Mouse (Mus musculus) adrenal gland, postnatal 36 days (tissue): ENCODE results near the gene Pdk2. TPM values are rescaled to one million over a fixed set of nuclear protein-coding genes. Genes with fewer than 3 reads are reported as not detected.
"Not testable (repeated sequence)": the region's sequence is repeated elsewhere in the genome, so short reads cannot be mapped to it uniquely, and the experiment has no call there.

Source experiments
- DNase-seq, 2 experiments: peaks; one replicate each; pipeline ENCODE4 v3.0.0; 2021; ENCODE audit warnings: mixed read lengths in 1 of 2
- total RNA-seq, 2 experiments: library from RNA; stranded (reverse); gene quantifications; 2 replicates each; pipeline ENCODE4 v1.2.3; 2021

The Pdk2 gene
- total RNA-seq, 2 experiments from 2014 or later: 70.0 to 103 TPM

DNA sequence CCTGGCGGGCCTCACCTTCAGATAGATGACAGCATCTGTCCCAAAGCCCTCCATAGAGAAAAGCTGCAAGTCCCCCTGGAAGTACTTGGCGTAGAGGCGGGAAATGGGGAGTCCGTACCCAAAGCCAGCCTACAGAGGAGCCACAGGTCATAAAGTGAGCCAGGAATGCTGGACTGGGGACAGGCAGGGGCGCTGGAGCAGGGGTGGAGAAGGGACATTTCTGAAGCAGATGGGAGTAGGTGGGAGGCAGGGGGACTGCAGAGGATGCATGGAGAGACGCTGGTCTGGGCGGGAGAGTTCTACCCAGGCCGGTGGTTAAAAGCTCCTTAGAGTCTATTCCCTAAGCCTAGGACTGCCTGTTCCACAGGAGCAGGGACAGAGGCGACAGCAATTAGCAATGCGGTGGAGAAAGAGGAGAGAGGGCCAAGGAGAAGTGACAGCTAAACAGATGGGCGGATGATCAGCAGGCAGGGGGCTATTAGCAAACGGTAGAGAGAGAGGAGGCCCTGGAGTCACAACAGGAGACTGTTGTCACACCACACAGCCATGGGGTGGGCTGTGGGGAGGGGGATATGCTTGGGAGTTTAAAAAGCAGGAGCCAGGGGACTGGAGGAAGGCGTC lies 13.2 kb downstream of the Pdk2 start:
- DNase-seq: no peak

DNA sequence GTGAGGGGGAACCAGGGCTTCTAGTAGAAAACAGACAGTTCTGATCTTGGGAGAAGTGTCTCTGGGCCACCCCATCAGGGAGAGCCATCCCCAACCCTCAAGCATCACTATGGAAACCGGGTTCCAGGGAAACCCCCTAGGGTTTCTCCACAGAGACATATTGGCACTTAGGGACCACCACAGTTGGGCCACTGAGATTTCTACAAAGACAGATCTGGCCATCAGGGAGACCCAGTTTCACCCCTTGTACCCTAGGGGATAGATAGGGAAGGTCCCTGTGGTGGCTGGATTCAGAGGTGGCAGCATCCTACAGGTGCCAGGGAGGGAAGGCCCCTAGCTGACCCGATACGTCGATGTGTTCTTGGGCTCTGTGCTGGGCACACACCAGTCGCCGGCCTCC lies 14.3 kb downstream of the Pdk2 start:
- DNase-seq: no peak

DNA sequence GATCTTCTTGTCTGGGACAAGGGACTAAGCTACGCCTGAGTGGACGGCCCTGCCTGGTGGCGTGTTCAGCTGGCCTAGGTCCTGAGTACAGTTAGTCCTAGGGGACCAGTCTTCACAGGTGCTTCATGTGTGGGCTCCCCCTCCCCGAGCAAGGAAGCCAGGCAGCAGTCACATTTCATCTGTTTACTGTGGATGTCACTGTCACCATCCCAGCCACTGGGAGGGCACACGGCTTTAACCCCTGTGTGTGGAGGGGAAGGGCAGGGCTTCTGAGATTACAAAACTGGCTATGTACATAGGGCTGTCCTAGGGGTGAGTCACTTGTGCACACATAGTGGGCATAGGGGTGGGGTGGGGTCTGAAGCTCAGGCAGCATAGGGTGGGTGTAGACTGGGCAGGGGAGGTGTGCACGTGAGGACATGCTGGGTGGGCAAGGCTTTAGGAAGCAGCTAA lies 15.0 kb downstream of the Pdk2 start:
- DNase-seq: no peak

DNA sequence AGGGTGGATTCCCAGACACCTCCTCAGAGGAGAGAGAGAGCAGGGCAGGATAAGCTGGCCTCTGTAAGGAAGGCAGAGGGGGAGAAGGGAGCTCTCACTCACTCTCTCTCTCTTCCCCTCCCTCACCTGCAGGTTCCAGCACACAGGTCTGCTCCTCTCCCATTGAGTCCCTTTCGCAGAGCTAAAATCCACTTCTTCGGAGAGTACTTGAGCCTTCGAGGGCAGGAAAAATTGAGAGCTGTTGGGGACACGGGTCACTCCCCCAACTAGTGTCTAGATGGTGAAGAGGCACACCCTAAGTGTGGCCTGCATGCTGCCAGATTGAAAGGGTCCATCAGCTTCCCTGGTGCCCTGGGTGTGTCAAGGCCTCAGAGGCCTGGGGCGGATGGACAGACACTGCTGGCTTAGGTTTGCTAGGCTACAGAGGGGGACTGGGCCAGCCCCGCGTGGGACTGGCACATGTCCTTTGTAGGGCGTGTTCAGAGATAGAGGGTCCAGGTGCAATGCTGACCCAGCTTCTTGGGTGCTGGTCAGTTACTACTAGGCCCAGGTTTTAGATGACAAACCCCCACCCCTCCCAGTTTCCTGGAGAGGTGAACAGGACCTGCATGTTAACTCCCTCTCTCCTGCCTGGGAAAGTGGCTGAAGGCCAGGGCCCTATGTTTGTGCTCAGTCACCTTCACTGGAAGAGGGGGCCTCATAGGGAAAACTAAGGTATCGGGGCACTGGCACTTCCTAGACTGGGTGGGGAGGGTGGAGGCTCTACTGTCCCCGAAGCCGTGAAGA lies 15.7 kb downstream of the Pdk2 start:
- no peak for DNase-seq

DNA sequence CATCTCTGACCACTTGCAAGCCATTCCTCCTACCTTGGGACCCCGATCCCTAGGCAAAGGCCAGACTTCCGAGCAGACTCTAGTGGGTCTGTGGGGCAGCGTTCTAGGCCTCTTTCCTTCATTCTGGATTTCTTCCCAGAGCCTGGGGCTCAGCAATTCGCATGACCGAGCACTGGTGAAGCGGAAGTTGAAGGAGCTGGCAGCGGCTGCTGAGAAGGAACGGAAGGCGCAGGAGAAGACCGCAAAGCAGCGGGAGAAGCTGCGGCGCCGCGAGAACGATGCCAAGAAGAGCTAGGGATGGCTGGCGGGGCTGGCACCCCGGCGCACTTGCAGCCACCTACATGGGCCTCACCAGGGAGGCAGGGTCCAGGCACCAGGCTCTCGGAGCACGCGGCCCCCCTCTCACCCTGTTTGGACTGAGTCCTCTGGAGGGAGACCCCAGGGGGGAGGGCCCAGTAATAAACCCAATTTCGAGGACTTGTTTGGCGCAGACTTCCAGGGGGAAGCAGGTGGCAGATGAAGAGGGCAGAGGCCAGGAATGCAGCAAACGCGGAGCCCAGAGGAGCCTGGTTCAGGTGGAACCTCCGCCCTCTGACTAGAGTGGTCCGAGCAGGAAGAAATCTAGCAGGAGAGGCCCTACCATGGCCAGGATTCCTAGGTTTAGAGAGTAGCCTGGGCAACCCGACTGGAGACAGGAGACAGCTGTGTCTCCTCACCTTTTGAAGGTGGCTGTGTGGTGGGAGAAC lies 16.5 kb downstream of the Pdk2 start:
- no peak for DNase-seq

DNA sequence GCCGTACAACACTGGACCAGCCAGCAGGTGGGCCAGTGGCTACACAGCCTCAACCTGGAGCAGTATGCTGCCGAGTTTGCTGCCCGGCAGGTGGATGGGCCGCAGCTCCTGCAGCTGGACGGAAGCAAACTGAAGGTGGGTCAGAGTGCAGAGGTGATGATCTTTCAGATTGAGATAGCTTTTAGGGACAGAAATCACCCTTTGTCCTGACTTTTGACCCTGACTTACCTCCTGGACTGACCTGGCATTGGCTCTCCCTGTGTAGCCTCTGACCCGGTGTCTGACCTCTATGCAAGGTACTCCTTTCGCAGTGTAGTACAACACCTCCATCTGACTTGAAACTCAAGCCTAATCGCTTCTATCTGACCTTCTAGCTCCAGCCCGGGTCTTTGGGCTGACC lies 17.7 kb downstream of the Pdk2 start:
- no peak for DNase-seq

DNA sequence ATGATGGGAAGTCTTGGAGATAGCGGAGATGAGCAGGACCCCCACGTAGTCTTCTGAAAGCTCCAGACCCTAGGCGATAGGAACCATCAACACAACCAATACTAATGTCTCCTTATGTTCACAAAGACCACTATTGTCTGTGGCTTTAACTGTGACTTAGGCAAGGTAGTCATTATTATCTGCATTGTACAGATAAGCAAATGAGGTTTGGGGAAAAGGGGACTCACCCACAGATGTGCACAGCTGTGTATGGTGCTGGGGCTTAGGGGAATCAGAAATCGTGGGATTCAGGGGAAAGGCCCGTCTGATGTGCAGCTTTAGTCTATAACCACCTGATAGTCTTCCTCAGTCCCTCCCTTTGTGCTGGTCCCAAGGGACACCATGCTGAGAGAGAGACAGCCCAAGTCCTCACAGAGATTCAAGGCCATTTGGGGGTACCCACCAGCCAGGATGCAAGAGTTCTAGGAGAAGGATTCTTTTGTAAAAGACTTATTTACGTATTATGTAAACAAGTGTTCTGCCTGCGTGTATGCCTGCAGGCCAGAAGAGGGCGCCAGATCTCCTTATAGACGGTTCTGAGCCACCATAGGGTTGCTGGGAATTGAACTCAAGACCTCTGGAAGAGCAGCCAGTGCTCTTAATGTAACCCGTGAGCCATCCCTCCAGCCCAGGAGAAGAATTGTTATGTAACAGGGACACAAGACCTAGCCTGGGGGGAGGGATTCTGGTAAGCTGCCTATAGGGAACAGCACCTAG lies 18.7 kb downstream of the Pdk2 start:
- DNase-seq: no peak

DNA sequence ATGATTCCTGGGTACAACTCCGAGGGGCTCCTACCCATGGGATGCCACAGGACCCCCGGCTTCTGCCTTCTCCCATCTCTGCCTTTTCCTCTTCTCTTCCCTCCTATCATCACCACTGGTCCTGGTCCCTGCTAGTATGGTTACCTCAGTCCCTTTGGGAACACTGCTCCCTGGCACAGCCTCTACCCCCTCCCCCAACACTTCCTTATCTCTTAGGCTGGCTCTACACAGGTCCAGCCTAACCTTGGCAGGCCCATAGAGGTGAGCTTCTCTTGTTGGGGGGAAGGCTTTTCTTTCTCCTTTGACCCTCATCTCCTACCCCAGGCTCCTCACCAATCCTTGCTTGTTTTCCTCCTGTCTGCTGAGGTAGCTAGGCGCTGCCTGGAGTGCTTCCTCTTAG lies 25.7 kb downstream of the Pdk2 start:
- DNase-seq: no peak

DNA sequence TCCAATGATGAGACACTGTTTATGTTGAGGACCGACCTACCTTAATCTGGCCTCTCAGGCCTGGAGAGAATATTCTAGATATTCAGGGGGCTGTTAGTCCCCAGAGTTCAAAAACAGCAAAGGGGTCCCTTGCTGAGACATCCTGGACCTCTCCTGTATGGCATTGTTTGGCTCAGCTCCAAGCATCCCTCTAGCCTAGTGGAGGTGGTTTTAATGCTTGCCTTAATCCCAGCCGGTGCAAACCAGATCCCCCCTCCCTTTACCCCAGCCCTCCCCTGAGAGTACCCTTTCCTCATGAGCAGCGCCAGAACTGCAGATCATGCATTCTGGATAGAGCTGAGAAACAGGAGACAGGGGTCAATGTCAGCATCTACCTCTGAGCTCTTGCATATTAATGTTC lies 28.7 kb downstream of the Pdk2 start:
- no peak for DNase-seq

DNA sequence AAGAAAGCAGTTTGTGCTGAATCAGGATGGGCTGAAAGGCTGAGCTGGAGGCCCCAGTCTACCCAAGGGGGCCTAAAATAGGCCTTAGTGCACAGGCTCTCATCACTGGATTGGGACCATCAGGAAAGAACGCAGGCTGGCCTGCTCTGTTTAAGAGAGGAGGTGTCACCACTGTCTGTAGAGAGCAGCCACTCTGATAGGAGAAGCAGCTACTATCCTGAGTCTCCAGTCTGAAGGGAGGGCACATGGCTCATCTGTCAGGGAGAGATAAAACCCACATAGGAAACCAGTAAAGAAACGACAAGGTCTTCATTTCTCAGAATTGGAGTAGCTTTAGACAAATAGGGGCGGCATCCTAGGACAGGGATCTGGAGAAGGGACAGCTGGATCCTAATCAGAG lies 29.1 kb downstream of the Pdk2 start:
- DNase-seq: no peak

DNA sequence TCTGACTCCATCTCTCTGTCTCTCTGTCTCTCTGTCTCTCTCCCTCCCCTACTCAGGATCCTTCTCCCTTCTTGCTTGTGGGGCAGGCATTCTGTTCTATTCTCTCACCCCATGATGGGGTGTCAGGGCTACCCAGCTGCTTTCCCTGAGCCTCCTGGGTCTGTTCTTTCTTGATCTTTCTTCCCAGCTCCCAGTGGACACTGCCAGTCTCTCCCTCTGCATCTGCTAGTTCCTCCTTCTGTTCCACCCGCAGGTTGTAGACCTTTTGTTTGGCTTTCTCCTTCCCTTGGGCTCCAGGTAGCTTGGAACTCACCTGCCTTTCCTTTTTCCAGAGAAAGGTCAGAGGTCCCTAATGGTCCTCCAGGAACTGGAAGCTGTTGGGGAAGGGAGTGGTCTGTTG lies 29.7 kb downstream of the Pdk2 start:
- DNase-seq: no peak

DNA sequence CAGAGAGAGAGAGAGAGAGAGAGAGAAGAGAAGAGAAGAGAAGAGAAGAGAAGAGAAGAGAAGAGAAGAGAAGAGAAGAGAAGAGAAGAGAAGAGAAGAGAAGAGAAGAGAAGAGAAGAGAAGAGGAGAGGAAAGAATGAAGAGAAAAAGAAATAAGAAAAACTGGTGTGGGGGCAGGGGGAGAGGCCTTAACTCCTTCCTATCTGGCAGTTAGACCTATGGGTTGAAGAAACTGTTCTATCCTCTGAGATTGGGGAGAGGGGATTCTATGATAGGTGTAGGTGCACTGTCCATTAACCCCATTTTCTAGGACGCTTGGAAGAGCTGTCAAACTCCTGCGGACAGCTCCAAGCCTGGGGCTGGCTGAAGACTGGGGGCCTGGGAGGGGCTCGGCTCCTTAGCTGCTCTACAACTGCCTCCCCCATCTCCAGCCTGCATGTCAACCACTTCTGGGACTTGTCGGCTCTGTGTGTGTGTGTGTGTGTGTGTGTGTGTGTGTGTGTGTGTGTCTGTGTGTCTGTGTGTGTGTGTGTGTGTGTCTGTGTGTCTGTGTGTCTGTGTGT lies 30.2 kb downstream of the Pdk2 start:
- not testable (repeated sequence) for DNase-seq

DNA sequence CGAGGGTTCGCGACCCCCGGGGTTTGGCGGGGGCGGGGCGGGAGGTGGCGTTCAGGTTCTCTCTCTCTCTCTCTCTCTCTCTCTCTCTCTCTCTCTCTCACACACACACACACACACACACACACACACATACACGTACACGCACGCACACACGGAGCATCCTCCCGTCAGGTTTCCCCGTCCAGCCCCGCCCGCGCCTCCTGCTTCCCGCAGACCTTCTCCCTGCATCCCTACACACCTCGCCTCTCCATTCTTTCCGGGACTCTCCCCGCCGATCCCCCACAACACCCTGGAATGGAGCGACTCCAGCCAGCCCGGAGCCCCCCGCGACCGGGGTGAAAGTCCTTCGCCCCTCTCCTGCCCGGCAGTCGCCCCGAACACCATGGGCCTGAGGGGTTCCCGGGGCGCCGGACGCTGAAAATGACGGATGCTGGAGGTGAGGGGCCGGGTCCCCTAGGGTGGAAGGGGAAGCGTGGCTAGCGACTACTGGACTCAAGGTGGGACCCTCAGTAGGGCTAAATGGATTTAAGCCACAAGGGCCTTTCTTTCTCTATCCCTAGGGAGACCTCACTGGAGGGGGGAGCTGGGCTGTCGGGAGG lies 30.9 kb downstream of the Pdk2 start:
- peak in 1 of 2 experiments; percentile 37 for DNase-seq

DNA sequence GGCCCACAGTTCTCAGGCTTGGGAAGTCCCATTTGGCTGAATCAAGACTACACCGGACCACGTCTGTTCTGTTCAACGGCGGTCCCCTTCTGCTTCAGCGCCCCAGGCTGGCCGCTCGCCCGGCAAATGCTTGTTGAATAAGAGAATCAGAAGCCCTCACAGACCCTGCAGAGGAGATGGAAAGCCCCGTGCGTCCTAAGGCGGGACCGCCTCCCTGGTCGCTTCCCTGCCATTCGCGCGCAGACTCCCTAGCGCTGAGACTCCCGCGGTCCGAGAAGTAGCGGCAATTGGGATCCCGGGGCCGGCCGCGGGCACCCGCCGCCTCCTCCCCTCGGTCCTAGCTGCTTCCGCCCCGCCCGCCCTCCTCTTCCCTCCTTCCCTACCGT lies 31.5 kb downstream of the Pdk2 start, which contains the start of gene Samd14:
Gene Samd14, plus strand, starts transcription at position 251 of the 386 bp plus-strand sequence.
- peak; percentile 65 to 75 for DNase-seq

DNA sequence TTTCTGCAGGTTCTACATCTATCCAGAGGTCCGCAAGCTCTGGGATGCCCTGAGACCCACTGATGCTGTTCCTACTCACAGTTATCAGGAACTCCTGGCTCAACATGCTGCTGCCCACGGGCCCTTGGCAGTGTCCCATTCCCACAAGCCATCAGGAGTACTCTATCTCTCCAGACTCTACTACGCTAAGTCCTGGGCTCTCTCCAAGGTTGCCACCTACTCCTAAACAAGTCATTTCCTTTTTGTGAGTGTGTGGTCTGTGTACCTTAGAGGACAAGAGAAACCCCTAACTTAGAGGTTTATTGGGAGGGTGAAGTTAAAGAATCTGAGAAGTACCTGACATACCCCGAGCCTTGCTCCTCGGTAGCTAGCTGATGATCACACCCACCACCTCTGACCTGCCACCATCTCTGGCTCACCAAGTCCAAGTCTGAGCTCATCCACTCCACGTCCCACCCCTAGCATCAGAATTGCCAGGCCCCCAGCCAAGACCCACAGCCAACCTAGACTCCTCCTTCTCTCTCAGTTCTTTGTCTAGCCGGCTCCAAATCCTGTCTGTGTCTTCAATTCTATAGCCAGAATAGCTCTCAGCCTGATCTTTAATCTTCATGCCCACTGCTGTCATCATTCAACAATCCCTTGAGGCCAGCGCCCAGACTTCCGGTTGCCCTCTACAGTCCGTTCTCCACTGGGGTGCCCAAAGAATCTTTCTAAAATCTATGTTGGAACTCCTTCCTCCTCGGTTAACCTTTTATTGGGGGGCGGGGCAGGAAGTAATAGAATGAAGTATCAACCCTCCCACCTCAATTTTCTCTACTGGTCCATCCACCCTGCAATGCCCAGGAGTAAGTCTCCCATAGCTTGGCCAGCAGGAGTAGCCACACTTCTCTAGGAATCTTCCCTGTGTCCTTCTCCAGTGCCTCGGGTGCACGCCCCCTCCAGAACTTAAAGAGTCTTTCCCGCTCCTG lies 32.2 kb downstream of the Pdk2 start:
- no peak for DNase-seq

DNA sequence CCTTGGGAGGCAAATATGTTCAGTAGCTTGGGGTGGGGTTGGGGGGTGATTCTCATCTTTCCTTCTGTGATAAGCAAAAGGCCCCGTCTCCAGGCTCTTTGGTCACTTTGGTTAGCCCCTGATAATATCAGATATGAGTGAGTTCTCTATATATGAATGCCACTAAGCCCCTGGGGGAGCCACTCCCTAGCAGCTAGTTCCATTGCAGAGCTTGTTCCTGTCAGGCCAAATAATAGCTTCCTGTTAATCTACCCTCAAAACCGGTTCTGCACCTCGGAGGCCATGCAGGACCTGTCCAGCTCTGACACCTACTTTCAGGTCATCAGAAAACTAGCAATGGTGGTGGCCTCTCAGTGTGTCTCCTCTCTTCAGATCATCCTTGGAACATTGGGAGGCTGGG lies 33.7 kb downstream of the Pdk2 start:
- DNase-seq: no peak

DNA sequence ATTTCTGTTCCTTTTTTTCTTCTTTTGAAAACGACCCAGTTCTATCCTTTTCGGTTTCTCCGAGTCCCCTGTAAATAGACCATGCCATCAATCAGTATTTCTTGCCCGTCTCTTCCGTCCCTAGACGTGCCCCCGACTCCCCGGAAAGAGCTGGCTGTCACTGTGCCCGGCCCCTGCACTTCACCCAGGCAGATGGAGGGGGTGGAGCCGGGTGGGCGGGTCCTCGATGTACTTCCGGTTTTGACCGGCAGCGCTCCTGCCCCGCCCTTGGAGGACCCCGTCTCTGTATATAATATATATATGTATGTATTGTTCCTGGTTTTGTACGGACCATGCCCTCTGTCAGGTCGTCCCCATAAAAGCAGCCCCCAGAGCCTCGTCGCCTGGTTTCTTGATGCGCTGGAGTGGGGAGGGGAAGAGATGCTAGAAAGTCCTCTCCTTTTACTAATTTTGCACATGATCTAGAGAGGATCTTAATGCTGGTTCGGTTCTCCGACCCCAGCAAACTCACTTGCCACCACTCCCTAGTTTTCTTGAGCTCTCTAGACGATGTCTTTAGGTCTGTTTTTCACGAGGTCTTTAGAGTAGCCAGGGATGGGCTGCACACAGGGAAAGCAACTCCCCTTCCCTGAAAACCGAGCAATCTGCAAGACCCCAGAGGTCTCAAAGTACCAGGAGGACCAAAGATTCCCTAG lies 34.5 kb downstream of the Pdk2 start:
- peak; percentile 86 to 93 for DNase-seq

DNA sequence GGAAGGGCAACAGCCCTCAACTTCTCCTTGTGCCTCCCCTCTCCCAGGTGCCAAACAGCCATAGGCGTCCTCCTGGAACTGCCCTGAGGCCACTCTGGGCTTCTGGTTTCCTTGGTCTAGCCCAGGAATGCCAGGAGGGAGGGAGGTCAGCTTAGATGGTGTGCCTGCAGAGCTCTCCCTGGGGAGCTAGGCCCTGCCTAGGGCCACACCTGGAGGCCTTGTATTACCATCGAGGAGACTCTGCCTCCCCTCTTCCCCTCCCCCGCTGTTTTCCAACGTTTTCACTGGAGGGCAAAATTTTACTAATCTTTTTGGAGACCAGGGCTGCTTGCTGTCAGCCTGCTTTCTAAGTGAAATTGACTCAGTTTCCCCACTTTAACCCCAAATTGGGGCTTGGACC lies 35.1 kb downstream of the Pdk2 start:
- DNase-seq: no peak

DNA sequence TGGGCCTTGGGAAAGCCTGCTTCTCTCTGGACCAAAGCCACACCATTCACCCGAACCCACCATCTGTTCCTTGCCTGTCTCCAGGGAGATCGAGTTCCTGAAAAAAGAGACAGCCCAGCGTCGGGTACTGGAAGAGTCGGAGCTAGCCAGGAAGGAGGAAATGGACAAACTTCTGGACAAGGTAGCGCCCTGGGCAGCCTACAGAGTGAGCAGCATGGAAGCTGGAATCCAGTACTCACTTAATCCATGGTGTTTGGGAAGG lies 36.3 kb downstream of the Pdk2 start:
- DNase-seq: no peak
